Mouse (Mus musculus) frontal cortex, adult 2 months (tissue): ENCODE data around the gene Ofd1. TPM values are rescaled to one million over a fixed set of nuclear protein-coding genes. Genes with fewer than 3 reads are reported as not detected.

Source experiments
- DNase-seq, 2 experiments: peaks; one replicate each; pipeline ENCODE4 v3.0.0; 2022; ENCODE audit warnings: low spot score in 1 of 2; ENCODE audit errors: extremely low spot score in 1 of 2
- polyA plus RNA-seq: library from polyadenylated mRNA; depleted of rRNA; stranded (reverse); fragments of >200 nt; gene quantifications from 2 replicates; pipeline ENCODE4 v1.2.3, GENCODE M21; 2012; rRNA removed

Gene Ofd1
- polyA plus RNA-seq, 1 experiment, result 6.0 TPM

DNA sequence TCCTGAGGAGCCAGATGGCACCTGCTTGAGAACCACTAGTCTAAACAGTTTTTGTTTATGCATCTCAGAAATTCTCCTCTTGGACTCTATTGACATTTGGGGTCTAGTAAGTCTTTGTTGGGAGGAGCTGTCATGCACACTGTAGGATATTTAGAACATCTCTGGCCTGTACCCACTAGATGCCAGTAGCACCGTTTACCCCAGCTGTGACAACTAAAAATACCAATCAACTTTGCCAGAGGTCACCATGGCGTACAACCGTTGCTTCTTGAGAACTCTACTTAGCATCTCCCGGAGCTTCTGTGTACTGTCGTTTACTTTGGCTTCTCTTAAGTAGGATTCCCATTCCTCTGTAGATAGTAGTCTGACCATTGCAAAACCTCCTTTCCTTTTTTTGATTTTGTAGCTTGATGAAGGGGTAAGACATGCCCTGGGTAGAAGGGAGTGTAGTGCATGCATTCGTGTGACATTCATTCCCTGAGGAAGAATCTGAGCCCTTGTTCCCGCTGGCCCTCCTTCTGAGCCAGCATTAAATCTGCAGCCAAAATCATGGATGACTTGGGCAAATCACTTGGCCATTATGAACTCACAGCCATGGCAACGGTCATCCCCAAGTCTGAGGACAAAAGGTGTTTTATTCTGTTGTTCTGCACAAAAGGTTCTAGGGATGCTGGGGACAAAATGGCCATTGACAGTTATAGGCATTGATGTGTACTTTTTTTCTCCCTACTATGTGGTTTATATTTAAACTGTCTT, 74.9 kb downstream of the Ofd1 start:
- no peak for DNase-seq

DNA sequence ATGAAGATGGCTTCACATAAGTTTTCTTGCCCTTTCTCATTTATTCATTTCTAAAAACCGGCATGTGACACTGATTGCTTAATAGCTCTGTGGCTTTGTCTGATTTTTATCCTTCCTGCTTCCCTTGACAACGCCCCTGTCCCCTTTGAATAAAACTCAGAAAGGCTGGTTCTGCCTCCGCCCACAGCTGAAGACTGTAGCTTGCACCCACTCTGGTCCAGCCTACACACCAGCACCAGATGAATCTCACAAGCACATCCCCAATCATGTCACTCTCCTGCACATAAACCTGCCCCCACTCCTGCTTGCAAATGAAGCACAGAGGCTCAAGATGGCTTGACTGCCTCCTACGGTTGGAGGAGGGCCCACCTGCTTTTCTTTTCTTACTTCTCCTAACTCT, 80.0 kb downstream of the Ofd1 start:
- peak; percentile 65 to 71 for DNase-seq

DNA sequence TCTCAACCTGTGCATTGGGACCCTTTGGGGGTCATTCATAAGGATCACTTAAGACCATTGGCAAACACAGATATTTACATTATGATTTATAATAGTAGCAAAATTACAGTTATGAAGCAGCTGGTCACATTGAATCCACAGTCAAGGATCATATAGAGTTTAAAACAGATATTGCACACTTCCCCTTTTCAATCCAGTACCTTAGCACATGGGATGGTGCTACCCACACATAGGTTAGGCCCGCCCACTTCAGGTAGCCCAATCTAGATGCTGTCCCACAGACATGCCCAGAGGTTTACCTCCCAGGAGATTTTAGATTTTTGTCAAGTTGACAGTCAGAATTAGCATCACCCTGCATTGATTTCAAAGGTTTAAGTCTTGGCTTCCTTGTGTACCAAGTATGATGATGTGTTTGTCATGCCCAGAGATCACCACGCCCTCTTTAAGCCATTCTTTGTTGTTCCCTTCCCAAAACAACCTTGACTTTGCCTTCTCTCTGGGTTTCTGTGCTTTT, 80.5 kb downstream of the Ofd1 start:
- DNase-seq, result no peak

DNA sequence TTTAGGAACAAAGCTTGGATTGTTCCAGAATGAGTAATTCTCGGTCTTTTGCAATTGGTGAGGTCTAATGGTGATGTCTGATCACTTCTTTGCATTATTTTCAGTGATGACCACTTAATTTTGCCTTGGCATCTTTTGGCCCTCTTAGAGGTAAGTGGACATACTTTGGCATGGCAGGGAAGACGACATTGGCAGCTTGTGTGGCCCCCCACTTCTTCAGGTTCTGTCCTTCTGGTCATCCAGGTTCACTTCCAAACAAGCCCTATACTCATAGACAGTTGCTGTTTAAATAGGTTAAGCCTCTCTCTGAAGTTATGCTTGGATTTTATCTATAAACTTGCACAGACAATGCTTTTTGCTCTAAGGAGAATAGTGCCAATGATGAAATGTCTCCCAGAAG, 81.5 kb downstream of the Ofd1 start:
- DNase-seq, result no peak

DNA sequence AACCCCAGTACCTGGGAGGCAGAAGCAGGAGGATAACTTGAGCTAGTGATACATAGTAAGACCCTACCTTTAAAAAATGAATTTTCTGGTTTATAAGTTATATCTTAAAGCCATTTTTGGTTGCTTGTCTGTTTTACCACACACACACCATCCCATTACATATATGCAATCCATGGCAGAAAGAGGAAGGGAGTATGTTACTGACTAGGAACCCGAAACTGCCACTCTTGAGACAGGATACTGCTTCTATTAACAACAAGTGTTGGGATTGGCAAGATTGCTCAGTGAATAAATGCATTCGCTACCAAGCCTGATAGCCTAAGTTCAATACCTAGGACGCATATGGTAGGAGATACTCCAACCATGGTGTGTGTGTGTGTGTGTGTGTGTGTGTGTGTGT, 84.2 kb downstream of the Ofd1 start:
- DNase-seq, result no peak

DNA sequence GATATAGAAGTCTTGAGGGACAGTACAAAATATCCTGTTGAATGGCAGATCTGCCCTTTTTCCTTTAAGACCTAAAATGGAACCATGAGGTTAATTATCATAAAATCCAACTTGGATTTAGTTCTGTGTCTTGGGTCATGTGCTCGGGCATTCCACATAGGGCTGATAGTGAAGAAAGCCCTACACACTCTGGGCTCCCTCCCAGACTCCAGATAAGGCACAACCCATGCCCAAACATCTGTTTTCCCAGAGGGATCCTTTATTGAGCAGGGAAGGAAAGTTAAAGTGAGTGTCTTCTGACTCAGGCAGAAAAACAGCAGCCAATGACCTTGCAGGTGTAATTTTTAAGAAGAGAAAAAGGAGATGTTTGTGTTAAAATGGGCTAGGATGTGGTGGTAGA, 85.6 kb downstream of the Ofd1 start:
- no peak for DNase-seq

DNA sequence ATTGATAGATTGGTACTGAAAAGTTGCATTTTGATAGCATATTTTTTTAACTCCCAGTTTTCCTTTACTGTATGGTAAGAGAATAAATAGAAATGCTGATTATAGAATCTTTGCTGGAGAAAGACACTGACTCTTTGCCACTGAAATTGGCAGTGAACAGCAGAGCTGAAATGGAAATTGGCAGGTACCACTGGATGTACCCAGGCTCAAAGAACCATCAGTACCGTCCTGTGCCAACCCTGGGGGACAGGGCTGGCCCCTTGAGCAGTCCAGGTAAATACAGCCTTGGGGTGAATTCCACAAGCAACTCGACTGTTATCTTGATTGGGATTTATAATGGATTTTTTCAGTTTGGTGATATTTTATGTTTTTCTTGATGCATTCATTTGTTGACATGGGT, 87.1 kb downstream of the Ofd1 start:
- no peak for DNase-seq

DNA sequence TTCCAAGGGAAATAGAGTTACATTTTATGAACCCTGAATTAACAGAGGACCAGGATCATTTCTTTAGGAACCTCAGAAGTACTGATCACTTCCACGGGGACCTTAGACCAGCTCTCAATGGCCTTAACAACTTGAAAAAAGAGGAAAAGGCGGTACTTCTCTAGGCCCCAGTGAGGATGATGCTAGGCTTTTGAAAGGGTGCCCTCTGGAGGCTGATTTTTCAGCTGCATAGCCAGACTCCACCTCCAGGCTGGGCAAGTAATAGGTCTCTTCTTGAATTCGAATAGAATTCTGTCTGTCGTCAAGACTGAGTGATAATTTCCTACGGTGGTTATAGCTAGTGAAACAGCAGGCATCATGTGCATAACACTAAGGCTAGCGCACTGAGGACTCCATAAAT, 88.7 kb downstream of the Ofd1 start:
- peak in 1 of 2 experiments; percentile 84 for DNase-seq

DNA sequence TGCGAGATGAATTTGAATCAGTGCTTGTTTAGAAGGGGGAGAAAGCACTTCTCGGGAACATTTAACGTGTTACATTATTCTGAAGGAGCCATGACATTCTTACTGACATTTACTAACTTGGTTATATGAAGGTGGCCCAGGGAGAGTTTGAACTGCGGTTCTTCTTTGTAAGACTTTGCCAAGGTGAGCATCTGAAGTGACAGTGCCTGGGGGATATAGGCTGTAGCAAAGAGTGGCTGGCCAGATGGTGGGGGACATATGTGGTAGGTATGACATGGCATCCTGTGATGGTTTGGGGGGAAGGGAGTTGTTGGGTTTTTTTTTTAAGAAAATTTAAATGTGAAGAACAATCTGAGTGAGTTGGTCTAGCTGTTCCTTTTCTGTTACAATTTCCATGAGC, 91.9 kb downstream of the Ofd1 start:
- no peak for DNase-seq

DNA sequence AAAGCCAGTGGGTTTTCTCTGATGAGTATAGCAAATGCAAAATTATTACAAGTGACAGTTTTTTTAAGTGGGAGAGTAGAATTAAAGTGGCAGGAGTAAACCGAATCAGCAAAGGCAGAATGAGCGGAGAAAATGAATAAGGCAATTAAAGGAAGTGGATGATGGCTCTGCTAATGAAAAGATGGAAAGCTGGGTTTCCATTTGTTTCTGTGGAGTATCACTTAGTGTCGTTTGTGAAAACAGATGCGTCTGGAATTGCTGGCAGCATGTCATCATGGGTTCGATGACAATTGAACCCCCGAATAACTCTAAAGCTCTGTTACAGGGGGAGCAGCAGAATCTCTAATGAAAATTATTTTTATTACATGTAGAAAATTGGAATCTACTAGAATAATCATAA, 92.4 kb downstream of the Ofd1 start:
- DNase-seq, result no peak

DNA sequence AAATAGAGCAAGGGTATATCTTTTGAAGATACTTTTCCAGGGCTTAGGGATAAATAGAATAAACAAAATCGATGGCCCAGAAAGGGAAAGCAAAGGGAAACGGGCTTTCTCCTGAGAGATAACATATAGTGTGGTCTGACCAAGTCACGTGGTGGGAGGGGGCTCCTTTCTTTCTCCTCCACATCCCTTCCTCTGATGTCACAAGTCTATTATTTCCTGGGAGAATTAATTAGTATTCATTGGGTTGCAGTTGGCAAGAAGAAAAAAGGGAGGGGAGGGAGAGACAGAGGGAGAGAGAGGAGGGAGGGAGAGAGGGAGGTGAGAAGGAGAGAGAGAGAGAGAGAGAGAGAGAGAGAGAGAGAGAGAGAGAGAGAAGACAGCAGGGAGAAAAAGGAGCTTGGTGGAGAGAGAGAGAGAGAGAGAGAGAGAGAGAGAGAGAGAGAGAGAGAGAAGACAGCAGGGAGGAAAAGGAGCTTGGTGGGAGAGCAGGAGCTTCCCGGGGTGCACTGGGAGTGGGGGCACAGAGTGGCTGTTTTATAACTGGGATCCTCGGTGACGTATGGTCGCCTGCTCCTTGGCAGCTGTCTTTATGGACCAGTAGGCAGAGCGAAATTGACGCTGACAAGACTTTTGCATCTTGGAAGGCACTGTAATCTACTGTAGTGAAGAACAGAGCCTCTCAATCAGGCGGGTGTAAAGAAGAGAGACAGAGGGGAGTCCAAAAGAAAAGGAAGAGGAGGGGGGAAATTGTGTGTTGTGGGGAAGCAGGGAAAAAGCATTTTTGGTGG, 96.1 kb downstream of the Ofd1 start:
- peak; percentile 38 to 70 for DNase-seq

DNA sequence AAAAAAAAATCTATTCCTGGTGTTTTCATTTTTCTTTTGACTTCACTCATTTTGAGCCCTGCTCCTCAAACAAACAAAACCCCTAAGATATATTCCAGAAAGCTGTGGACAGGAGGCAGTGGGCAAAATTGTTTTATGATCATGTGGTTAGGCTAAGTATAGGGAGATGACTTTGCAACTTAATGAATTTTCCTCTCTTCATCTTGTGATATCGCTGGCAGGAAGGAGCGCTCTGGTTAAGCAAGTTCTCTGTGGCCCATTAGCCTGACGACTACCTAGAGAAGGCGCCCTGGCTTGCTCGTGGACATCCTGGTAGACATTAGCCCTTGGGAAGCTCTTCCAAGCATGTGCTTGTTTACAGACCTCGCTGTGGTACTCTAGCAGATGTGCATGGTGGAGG, 98.7 kb downstream of the Ofd1 start:
- DNase-seq, result no peak

Other genes starting within 250 kb of the Ofd1 start
- 576 and 615 TPM in 2 replicates for gene Gpm6b, start 201.8 kb downstream of the Ofd1 start, polyA plus RNA-seq
- gene Trappc2, start 130 bp downstream of the Ofd1 start, polyA plus RNA-seq, result 45.2 and 49.6 TPM in 2 replicates
- 32.8 and 35.5 TPM in 2 replicates for gene Rab9, start 39.2 kb upstream of the Ofd1 start, polyA plus RNA-seq
- gene Tceanc, start 77.9 kb upstream of the Ofd1 start, polyA plus RNA-seq, result 1.5 and 2.1 TPM in 2 replicates
- 1.6 TPM in 2 replicates for gene Egfl6, start 145.0 kb upstream of the Ofd1 start, polyA plus RNA-seq